Mouse (Mus musculus): Measurements from ENCODE around the gene Nova2.

- no peak for TF ChIP-seq CTCF (IDR thresholded peaks at IDR 0.05; ENCODE audit: low read depth, low read length)
- no peak for TF ChIP-seq POLR2A (IDR thresholded peaks at IDR 0.05; ENCODE audit: borderline replicate concordance, low read depth, low read length)
These were observed 9.4 kb upstream of the Nova2 start for GRCm38 (mm10) chr7:18916254-18916653.

All from bone marrow macrophage, adult 2 months (primary cell).